Mouse (Mus musculus) myocyte (in vitro differentiated cells): ENCODE results near the gene Zfp667.

Experiments
- CEBPB ChIP-seq: IDR thresholded peaks from 2 replicates; pipeline ENCODE4 v1.6.1; 2011; ENCODE audit warnings: mild to moderate bottlenecking, moderate library complexity; ENCODE audit not compliant: poor library complexity, insufficient read depth, severe bottlenecking
- E2F4 ChIP-seq: IDR thresholded peaks from one replicate; pipeline ENCODE4 v1.6.1; 2011; ENCODE audit warnings: mild to moderate bottlenecking, control low read depth, moderate library complexity; ENCODE audit not compliant: insufficient read depth
- MAX ChIP-seq: IDR thresholded peaks from one replicate; pipeline ENCODE4 v1.6.1; 2011; ENCODE audit warnings: low read depth, mild to moderate bottlenecking, control low read depth
- MYOD1 ChIP-seq, 3 experiments: IDR thresholded peaks; one replicate each; pipeline ENCODE4 v1.6.1; 2011; ENCODE audit warnings: control low read depth in 2 of 3, low read depth in 2 of 3, mild to moderate bottlenecking in 2 of 3, moderate library complexity in 1 of 3; ENCODE audit not compliant: insufficient read length in 2 of 3, control insufficient read depth in 1 of 3
- MYOG ChIP-seq, 3 experiments: IDR thresholded peaks; one replicate each; pipeline ENCODE4 v1.6.1; 2011; ENCODE audit warnings: control low read depth in 2 of 3, low read depth in 2 of 3, mild to moderate bottlenecking in 2 of 3; ENCODE audit not compliant: insufficient read length in 2 of 3, control insufficient read depth in 1 of 3, insufficient read depth in 1 of 3
- POLR2A ChIP-seq: IDR thresholded peaks from one replicate; pipeline ENCODE4 v1.6.1; 2011; ENCODE audit warnings: low read depth, mild to moderate bottlenecking, control low read depth, moderate library complexity; ENCODE audit not compliant: insufficient read length
- POLR2AphosphoS2 ChIP-seq: IDR thresholded peaks from one replicate; pipeline ENCODE4 v1.6.1; 2011; ENCODE audit warnings: low read depth, control low read depth; ENCODE audit not compliant: insufficient read length
- REST ChIP-seq: IDR thresholded peaks from one replicate; pipeline ENCODE4 v1.6.1; 2011; ENCODE audit warnings: mild to moderate bottlenecking, control low read depth, moderate library complexity; ENCODE audit not compliant: insufficient read depth, insufficient read length
- SRF ChIP-seq: IDR thresholded peaks from one replicate; pipeline ENCODE4 v1.6.1; 2011; ENCODE audit warnings: low read depth; ENCODE audit not compliant: control insufficient read depth, insufficient read length
- TCF12 ChIP-seq: IDR thresholded peaks from one replicate; pipeline ENCODE4 v1.6.1; 2011; ENCODE audit warnings: mild to moderate bottlenecking, control low read depth; ENCODE audit not compliant: poor library complexity, insufficient read depth, severe bottlenecking
- TCF3 ChIP-seq: IDR thresholded peaks from one replicate; pipeline ENCODE4 v1.6.1; 2011; ENCODE audit warnings: low read depth, control low read depth; ENCODE audit not compliant: insufficient read length
- USF1 ChIP-seq: IDR thresholded peaks from one replicate; pipeline ENCODE4 v1.6.1; 2011; ENCODE audit warnings: low read depth, mild to moderate bottlenecking, control low read depth, moderate library complexity

DNA sequence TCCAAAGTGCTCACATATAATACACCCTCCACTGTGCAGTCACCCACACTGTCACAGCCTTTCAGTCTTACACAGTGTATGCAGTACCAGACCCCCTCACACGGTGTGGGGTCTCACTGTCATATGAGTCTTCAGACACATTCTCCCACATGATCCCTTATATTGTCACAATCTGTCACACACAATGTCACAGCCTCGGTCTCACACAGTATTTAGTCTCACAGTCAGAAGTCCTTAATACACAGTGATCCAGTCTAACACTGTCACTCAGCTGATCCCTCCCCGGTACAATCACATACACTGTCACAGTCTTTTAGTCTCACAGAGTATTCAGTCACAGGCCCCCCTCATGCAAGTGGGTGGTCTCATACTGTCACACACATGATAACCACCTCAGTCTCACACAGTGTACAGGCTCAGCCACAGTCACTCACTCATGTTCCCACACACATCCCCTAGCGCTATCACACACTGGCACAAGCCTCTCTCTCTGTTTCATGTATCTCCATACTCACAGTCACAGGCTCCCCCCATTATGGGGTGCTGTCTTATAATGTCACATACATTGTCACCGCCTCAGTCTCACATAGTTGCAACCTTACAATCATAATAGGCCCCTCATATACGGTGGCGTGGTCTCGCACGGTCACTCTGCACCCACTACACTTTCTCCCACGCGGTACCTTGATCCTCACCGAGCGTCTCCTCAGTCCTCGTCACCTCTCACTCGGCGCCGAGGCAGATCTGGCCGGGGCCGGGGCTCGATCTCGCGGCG, 44.3 kb downstream of the Zfp667 start:
- TF ChIP-seq MYOG (IDR thresholded peaks at IDR 0.05; ENCODE audit: control insufficient read depth in 1 of 3, insufficient read depth in 1 of 3, insufficient read length in 2 of 3, low read depth in 2 of 3) (no peak), POLR2A (no peak), E2F4 (no peak), USF1 (no peak), MYOD1 (IDR thresholded peaks at IDR 0.05; ENCODE audit: control insufficient read depth in 1 of 3, insufficient read length in 2 of 3, low read depth in 2 of 3) (no peak), MAX (no peak), SRF (no peak), TCF12 (no peak), TCF3 (no peak), POLR2AphosphoS2 (no peak), CEBPB (no peak), REST (no peak)
